Mouse (Mus musculus): Measurements from ENCODE around the gene Olfr1432.
"Not testable (repeated sequence)": the region's sequence is repeated elsewhere in the genome, so short reads cannot be mapped to it uniquely, and the experiment has no call there.

Olfr1432 gene

DNA sequence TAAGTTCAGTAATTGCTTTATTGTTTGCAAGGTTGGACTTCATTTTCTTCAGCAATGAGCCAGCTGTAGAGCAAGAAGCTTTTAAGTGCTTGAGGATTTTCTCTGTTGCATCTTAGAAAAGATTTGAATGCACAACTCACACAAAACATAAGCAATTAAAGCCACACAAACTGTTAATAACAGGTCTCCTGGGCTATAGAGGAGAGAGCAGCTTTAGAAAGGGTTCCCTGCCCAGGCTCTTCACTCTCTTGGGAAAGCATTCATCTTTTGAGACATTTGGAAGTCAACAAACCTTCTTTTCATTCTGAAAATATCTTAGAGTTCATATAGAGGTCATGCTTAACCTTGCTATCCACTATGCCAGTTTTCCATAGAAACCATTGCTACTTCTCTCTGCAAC is at the start of gene Olfr1432:
Gene Olfr1432, minus strand, starts transcription at position 101 of the 400 bp plus-strand sequence.
- not testable (repeated sequence) for DNase-seq (ENCODE audit: extremely low spot score, low spot score)

DNA sequence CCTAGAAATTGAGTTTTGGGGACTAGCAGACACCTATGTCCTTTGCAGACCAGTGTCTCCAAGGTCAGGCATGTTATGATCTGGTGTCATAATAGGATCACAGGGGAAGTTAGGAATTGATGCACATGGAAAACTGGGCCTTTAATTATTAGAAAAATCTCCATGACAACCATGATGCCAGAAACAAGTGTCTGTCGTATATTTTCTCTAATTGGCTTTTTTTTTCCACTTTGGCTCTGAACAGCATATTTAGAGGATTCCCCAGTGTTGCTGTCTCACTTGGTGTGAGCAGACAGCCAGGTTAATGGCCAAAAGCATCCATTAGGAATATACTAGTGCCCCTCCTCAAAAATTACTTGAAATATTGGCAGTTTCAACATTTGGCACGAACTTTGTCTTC is 47.2 kb upstream of the Olfr1432 start, which contains the start of gene Olfr1434:
Gene Olfr1434, plus strand, starts transcription at position 301 of the 400 bp plus-strand sequence.
- DNase-seq (ENCODE audit: extremely low spot score, low spot score): no peak

DNA sequence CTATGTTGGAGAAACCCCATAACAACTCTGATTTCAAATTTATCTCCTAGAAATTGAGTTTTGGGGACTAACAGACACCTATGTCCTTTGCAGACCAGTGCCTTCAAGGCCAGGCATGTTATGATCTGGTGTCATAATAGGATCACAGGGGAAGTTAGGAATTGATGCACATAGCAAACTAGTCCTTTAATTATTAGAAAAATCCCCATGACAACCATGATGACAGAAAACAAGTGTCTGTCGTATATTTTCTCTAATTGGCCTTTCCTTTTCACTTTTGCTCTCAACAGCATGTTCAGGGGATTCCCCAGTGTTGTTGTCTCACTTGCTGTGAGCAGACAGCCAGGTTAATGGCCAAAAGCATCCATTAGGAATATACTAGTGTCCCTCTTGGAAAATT is 28.3 kb upstream of the Olfr1432 start, which contains the start of gene Olfr235:
Gene Olfr235, plus strand, starts transcription at position 301 of the 400 bp plus-strand sequence.
- DNase-seq (ENCODE audit: extremely low spot score, low spot score): no peak

DNA sequence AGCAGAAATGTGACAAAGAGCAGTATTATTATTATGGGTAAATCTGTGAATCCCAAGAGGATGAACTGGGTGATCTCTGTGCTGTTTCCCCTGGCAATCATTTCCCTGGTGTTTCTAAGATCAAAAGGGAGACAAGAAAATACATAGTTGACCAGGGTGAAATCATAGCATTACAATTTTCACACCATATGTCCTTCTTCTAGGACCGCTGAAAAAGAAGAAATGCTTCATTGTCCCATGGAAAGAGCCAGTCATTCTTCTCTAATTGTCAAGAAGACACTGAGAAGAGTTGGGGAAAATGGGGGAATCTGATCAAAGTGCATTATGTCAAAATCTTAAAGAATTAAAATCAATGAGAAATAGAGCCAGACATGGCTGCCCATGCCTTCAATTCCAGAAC is 9.2 kb upstream of the Olfr1432 start, which contains the start of gene Olfr262:
Gene Olfr262, minus strand, starts transcription at position 101 of the 400 bp plus-strand sequence.
- DNase-seq (ENCODE audit: extremely low spot score, low spot score): no peak

DNA sequence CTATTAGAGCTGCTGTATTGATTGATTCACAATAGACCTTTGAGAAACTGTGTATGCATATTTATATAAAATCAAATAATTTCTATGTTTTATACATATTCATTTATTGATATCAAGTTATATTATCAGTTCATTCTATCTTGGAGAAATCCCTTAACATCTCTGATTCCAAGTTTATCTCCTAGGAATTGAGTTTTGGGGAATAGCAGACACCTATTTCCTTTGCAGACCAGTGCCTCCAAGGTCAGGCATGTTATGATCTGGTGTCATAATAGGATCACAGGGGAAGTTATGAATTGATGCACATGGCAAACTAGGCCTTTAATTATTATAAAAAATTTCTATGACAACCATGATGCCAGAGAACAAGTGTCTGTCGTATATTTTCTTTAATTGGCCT is 32.1 kb downstream of the Olfr1432 start, which contains the start of gene Olfr1431:
Gene Olfr1431, plus strand, starts transcription at position 301 of the 400 bp plus-strand sequence.
- no peak for DNase-seq (ENCODE audit: extremely low spot score, low spot score)

DNA sequence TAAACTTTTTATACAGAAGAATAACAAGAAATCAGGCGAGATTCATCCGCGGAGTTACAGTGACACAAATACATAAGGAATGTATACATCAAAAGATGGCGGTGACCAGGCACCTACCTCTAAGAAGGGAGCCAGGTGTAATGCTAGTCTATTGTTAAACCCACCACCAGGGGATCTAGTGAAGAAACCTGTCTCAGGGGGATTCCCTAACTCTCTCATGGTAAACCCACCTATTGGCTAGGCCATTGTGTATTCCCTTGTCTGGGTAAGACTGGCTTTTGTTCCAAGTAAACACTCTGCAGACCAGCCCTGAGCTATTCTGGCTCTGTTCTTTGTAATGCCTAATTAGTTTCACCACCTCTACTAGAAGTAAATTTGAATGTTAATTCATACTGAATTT is 33.3 kb downstream of the Olfr1432 start:
- DNase-seq (ENCODE audit: extremely low spot score, low spot score): not testable (repeated sequence)
